Mouse (Mus musculus): ENCODE measurements at regions not wholly inside any gene's neighbourhood (a gene's known extent, or its start where the extent isn't known, plus 50 kb on each side); places are given as distances from the start of the nearest gene placed in this dataset.

DNA sequence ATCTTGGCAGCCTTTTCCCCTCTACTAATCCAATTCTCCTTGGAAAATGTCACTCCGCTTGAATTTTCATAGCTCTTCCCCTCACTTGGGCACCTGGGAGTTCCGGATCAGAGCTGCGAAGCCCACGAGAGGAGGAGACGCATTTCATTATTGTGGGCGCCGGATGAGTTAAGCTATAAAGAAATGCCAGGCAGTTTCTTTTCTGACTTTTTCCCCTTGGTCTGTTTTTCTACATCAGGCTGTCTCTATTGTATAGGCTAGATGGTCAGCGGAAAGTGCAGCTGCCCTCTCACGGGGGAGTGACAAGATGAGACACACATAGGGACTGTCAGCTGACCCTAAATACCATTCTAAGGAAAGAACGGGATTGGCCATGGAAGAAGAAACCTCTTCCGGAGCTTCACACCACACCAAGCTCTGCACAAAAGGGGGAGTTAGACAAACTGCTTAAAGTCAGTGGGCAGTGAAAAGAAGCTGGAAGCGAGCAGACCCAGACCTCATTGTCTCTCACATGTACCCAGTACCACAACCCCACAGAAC lies 369.3 kb upstream of the Trib2 start:
- H3K4me1 ChIP-seq (replicated peaks; ENCODE audit: low read depth, low read length) = no peaks in the 10 kb centered on the region
- no peak overlapping the region for H3K4me3 ChIP-seq (replicated peaks; ENCODE audit: low read length)
- no peaks in the 10 kb centered on the region for H3K9me3 ChIP-seq (ENCODE audit: low read length)
- no peaks in the 10 kb centered on the region for H3K27me3 ChIP-seq (ENCODE audit: insufficient read depth, low read length)
- no peaks in the 10 kb centered on the region for H3K36me3 ChIP-seq (ENCODE audit: insufficient read depth, low read length)
- TF ChIP-seq POU5F1 (IDR thresholded peaks at IDR 0.05; ENCODE audit: borderline replicate concordance, low read length) (no peak), NANOG (IDR thresholded peaks at IDR 0.05; ENCODE audit: borderline replicate concordance, low read length) (no peak), CTCF (conservative IDR thresholded peaks at IDR 0.05; ENCODE audit: low read length) (no peak)

DNA sequence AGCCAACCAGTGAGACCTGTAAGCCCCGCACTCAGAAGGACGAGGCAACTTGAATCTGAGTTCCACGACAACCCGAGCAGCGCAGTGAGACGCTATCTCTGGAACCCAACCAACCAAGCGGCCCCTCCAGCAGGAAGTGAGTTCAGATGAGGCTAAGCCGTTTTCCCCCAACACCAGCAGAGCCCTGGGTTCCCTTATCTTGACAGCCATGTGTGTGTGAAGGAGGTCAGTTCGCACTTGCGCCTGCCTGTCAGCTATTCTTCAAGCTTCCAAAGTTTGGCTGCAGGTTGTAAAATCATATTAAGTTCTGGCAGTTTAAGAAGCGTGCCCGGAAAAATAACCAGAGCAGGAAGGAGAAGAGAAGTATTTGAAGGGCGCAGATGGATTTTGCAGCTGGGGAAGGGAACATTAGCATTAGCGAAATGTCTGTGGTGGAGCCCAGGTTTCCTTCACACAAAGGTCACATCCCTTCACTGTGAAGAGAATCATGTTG lies 368.8 kb upstream of the Trib2 start:
- Histone ChIP-seq H3K4me3 (replicated peaks; ENCODE audit: low read length) (no peak overlapping the region), H3K27me3 (ENCODE audit: insufficient read depth, low read length) (no peaks in the 10 kb centered on the region), H3K4me1 (replicated peaks; ENCODE audit: low read depth, low read length) (no peaks in the 10 kb centered on the region), H3K36me3 (ENCODE audit: insufficient read depth, low read length) (no peaks in the 10 kb centered on the region), H3K9me3 (ENCODE audit: low read length) (no peaks in the 10 kb centered on the region)
- TF ChIP-seq NANOG (IDR thresholded peaks at IDR 0.05; ENCODE audit: borderline replicate concordance, low read length) (no peak), POU5F1 (IDR thresholded peaks at IDR 0.05; ENCODE audit: borderline replicate concordance, low read length) (no peak)

DNA sequence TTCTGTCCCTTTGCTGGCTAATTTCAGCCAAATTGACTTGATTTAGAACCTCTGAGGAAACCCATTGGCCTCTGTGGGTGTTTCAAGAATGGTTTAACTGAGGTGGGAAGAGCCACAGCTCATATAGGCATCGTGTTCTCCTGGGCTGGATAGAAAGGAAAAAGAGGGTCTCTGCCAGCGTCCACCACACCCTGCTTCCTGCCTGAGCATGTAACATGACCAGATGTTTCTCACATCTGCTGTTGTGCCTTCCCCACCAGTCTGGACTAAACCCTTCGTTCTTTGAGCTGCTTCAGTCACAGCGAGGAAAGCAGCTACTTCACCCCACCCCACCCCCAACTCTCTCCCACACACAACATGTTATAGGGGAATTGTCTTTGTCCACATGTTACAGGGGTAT lies 366.3 kb upstream of the Trib2 start:
- no peaks in the 10 kb centered on the region for H3K27me3 ChIP-seq (ENCODE audit: insufficient read depth, low read length)
- no peaks in the 10 kb centered on the region for H3K4me1 ChIP-seq (replicated peaks; ENCODE audit: low read depth, low read length)
- H3K4me3 ChIP-seq (replicated peaks; ENCODE audit: low read length) = no peak overlapping the region
- H3K9me3 ChIP-seq (ENCODE audit: low read length) = no peaks in the 10 kb centered on the region
- no peaks in the 10 kb centered on the region for H3K36me3 ChIP-seq (ENCODE audit: insufficient read depth, low read length)
- TF ChIP-seq NANOG (IDR thresholded peaks at IDR 0.05; ENCODE audit: borderline replicate concordance, low read length) = no peak
- no peak for TF ChIP-seq POU5F1 (IDR thresholded peaks at IDR 0.05; ENCODE audit: borderline replicate concordance, low read length)
- no peak for TF ChIP-seq CTCF (conservative IDR thresholded peaks at IDR 0.05; ENCODE audit: low read length)

DNA sequence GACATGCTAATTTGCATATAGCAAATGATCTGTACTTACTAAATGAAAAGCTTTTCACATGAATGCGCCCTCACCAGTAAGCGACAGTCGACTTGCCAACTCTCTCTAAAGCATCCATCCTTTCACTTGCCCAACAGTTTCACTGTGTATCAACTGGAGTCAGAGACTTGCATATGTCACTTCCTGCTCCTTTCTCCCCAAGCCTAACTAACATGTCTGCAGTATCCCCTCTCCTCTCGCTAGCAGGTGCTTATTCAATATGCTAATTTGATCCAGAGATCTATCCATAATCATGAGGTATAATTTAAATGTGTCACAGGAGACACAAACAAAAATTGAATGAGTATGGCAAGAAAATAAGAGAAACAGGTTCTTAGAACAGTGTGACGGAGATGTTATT lies 364.9 kb upstream of the Trib2 start:
- H3K27me3 ChIP-seq (ENCODE audit: insufficient read depth, low read length) = no peaks in the 10 kb centered on the region
- H3K4me3 ChIP-seq (replicated peaks; ENCODE audit: low read length) = no peak overlapping the region
- H3K36me3 ChIP-seq (ENCODE audit: insufficient read depth, low read length) = no peaks in the 10 kb centered on the region
- no peaks in the 10 kb centered on the region for H3K4me1 ChIP-seq (replicated peaks; ENCODE audit: low read depth, low read length)
- no peaks in the 10 kb centered on the region for H3K9me3 ChIP-seq (ENCODE audit: low read length)
- no peak for TF ChIP-seq POU5F1 (IDR thresholded peaks at IDR 0.05; ENCODE audit: borderline replicate concordance, low read length)
- no peak for TF ChIP-seq NANOG (IDR thresholded peaks at IDR 0.05; ENCODE audit: borderline replicate concordance, low read length)
- TF ChIP-seq CTCF (conservative IDR thresholded peaks at IDR 0.05; ENCODE audit: low read length) = no peak

DNA sequence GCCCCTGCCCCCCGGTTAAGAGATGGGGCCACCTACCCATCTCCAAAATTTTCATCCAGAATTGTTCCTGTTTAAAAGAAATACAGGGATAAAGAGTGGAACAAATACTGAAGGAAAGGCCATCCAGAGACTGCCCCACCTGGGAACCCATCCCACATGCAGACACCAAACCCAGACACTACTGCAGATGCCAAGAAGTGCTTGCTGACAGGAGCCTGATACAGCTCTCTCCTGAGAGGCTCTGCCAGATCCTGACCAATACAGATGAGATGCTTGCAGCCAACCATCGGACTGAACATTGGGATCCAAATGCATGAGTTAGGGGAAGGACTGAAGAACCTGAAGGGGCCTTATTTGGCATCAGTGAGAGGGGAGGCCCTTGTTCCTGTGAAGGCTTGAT lies 363.2 kb upstream of the Trib2 start:
- TF ChIP-seq POU5F1 (IDR thresholded peaks at IDR 0.05; ENCODE audit: borderline replicate concordance, low read length) (no peak), CTCF (conservative IDR thresholded peaks at IDR 0.05; ENCODE audit: low read length) (no peak)

DNA sequence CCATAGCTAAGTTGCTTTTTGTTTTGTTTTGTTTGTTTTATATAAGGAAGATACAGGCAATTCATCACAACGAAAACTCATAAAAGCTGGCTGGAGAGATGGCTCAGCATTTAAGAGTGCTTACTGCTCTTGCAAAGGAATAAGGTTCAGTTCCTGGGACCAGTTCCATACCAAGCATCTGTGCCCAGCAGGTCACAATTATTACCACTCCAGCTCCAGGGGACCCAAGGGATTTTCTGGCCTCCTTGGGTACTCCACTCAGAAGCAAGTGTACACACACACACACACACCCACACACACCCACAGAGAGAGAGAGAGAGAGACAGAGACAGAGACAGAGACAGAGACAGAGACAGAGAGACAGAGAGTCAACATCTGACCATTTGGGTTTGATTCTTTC lies 359.6 kb upstream of the Trib2 start:
- no peak for TF ChIP-seq CTCF (conservative IDR thresholded peaks at IDR 0.05; ENCODE audit: low read length)
- no peak for TF ChIP-seq NANOG (IDR thresholded peaks at IDR 0.05; ENCODE audit: borderline replicate concordance, low read length)
- no peak for TF ChIP-seq POU5F1 (IDR thresholded peaks at IDR 0.05; ENCODE audit: borderline replicate concordance, low read length)
- Histone ChIP-seq H3K36me3 (ENCODE audit: insufficient read depth, low read length) (no peaks in the 10 kb centered on the region), H3K9me3 (ENCODE audit: low read length) (no peaks in the 10 kb centered on the region), H3K27me3 (ENCODE audit: insufficient read depth, low read length) (no peaks in the 10 kb centered on the region), H3K4me1 (replicated peaks; ENCODE audit: low read depth, low read length) (no peaks in the 10 kb centered on the region), H3K4me3 (replicated peaks; ENCODE audit: low read length) (no peak overlapping the region)

More for the DNA sequence above, 363.2 kb upstream of the Trib2 start:
- no peak overlapping the region for H3K4me3 ChIP-seq (replicated peaks; ENCODE audit: low read length)
- no peaks in the 10 kb centered on the region for H3K4me1 ChIP-seq (replicated peaks; ENCODE audit: low read depth, low read length)
- H3K9me3 ChIP-seq (ENCODE audit: low read length) = no peaks in the 10 kb centered on the region
- H3K36me3 ChIP-seq (ENCODE audit: insufficient read depth, low read length) = no peaks in the 10 kb centered on the region
- H3K27me3 ChIP-seq (ENCODE audit: insufficient read depth, low read length) = no peaks in the 10 kb centered on the region

DNA sequence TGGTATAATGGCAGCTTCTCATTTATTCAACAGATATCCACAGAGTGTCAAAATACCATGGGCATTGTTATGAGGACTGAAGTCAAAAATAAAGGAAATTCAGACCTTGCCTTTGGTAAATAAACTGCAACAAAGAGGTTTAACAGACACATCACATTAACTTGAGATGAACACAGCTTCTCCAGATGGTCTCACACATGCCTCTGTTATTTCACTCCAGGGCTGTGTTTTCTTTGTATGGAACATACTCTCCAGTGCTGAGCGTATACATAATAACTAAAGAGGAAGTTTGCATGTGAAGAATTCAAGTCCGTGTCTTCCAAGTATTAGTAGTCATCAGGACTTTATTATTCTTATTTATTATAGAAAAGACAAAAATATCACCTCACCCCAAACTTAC lies 355.5 kb upstream of the Trib2 start:
- no peaks in the 10 kb centered on the region for H3K4me1 ChIP-seq (replicated peaks; ENCODE audit: low read depth, low read length)
- no peaks in the 10 kb centered on the region for H3K27me3 ChIP-seq (ENCODE audit: insufficient read depth, low read length)
- H3K36me3 ChIP-seq (ENCODE audit: insufficient read depth, low read length) = no peaks in the 10 kb centered on the region
- no peaks in the 10 kb centered on the region for H3K9me3 ChIP-seq (ENCODE audit: low read length)
- no peak overlapping the region for H3K4me3 ChIP-seq (replicated peaks; ENCODE audit: low read length)
- no peak for TF ChIP-seq POU5F1 (IDR thresholded peaks at IDR 0.05; ENCODE audit: borderline replicate concordance, low read length)

DNA sequence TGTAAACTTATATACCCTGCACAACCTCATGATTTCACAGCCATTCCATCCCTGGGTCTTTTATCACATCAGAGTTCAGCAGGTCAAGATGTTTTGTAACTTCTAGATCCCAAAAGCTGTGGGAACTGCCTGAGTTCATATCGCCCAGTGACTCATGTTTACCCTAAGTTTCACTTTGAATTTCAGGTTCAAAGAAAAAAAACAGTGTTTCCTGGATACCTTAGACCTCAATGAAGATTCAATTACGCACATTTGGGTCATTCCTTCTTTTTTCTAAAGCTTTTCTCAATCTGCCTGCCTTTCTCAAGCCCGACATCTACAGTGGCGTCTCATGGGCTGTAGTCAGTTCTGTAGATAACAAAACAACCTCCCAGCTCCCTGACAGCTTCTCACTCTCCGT lies 354.9 kb upstream of the Trib2 start:
- no peaks in the 10 kb centered on the region for H3K36me3 ChIP-seq (ENCODE audit: insufficient read depth, low read length)
- no peak overlapping the region for H3K4me3 ChIP-seq (replicated peaks; ENCODE audit: low read length)
- no peak for TF ChIP-seq CTCF (conservative IDR thresholded peaks at IDR 0.05; ENCODE audit: low read length)
- no peak for TF ChIP-seq POU5F1 (IDR thresholded peaks at IDR 0.05; ENCODE audit: borderline replicate concordance, low read length)
- no peak for TF ChIP-seq NANOG (IDR thresholded peaks at IDR 0.05; ENCODE audit: borderline replicate concordance, low read length)
- H3K27me3 ChIP-seq (ENCODE audit: insufficient read depth, low read length) = no peaks in the 10 kb centered on the region
- no peaks in the 10 kb centered on the region for H3K9me3 ChIP-seq (ENCODE audit: low read length)
- H3K4me1 ChIP-seq (replicated peaks; ENCODE audit: low read depth, low read length) = no peaks in the 10 kb centered on the region

DNA sequence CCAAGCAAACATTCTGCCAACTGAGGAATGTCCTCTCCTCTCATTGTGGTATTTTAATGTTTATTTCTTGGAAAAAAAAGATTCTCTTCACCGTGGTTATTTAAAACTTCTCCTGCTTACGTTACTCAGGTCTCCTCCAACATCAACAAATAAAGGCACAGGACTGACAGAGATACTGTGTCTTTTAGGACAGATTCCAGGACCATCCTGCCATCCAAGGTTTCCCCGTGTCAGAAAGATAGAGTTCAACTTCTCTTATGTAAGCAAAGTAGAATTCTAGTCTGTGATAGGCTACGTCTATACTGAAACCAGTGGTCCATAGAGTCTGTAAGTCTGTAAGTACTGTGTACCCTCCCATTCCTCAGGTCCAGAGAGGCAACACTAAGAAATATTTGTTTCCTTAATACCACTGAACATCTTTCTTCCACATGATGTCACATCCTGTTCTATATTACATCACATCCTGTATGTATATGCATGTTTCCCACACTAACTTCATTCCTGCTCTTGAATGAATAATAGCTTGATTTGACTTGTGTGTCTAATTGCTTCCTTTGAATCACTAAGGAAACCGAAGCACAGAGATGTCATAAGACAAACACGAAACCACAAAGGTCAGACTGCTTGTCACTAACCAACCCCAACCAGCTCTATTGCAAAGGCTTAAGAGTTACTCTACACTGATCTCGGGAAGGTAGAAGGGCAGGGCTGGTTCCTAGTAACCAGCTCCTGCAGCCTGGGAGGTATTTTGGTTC lies 353.2 kb upstream of the Trib2 start:
- no peaks in the 10 kb centered on the region for H3K36me3 ChIP-seq (ENCODE audit: insufficient read depth, low read length)
- no peak for TF ChIP-seq POU5F1 (IDR thresholded peaks at IDR 0.05; ENCODE audit: borderline replicate concordance, low read length)
- TF ChIP-seq NANOG (IDR thresholded peaks at IDR 0.05; ENCODE audit: borderline replicate concordance, low read length) = no peak
- TF ChIP-seq CTCF (conservative IDR thresholded peaks at IDR 0.05; ENCODE audit: low read length) = no peak
- no peaks in the 10 kb centered on the region for H3K27me3 ChIP-seq (ENCODE audit: insufficient read depth, low read length)
- no peaks in the 10 kb centered on the region for H3K4me1 ChIP-seq (replicated peaks; ENCODE audit: low read depth, low read length)
- no peaks in the 10 kb centered on the region for H3K9me3 ChIP-seq (ENCODE audit: low read length)
- H3K4me3 ChIP-seq (replicated peaks; ENCODE audit: low read length) = no peak overlapping the region
